Mouse (Mus musculus) thymus, adult 2 months (tissue): ENCODE results near the gene Slc39a11.

Source experiments
- CTCF ChIP-seq: fragments of 200-500 bp; IDR thresholded peaks from 2 replicates; pipeline ENCODE4 v1.5.1; 2012; ENCODE audit warnings: mild to moderate bottlenecking, control low read depth, low read length, moderate library complexity, borderline replicate concordance; ENCODE audit not compliant: control insufficient read depth, poor library complexity, insufficient read depth; ENCODE audit errors: extremely low read depth
- POLR2A ChIP-seq: fragments of 200-500 bp; IDR thresholded peaks from 2 replicates; pipeline ENCODE4 v1.6.1; 2012; ENCODE audit warnings: mild to moderate bottlenecking, low read length, control low read depth, moderate library complexity; ENCODE audit not compliant: control insufficient read depth, poor library complexity, insufficient read depth; ENCODE audit errors: extremely low read depth

- no peak for TF ChIP-seq CTCF
- TF ChIP-seq POLR2A: no peak; the same call in 1 of the 2 replicates
Observed at GRCm38 (mm10) chr11:113619420-113620080, 30.3 kb downstream of the Slc39a11 start.
